Mouse (Mus musculus) liver, adult 2 months (tissue): ENCODE measurements at regions not wholly inside any gene's neighbourhood (a gene's known extent, or its start where the extent isn't known, plus 50 kb on each side); places are given as distances from the start of the nearest gene placed in this dataset.

Source experiments
- CTCF ChIP-seq: fragments of 200-500 bp; IDR thresholded peaks from 2 replicates; pipeline ENCODE4 v1.5.1; 2011; ENCODE audit warnings: low read depth, low read length, control low read depth
- POLR2A ChIP-seq: fragments of 200-500 bp; IDR thresholded peaks from 2 replicates; pipeline ENCODE4 v1.6.1; 2011; ENCODE audit warnings: low read length, control low read depth; ENCODE audit not compliant: insufficient read depth; ENCODE audit errors: extremely low read depth

GRCm38 (mm10) chr2:3925199-3925598 is 92.3 kb upstream of the Frmd4a start:
- TF ChIP-seq CTCF (no peak), POLR2A (no peak)
